Mouse (Mus musculus) urinary bladder, postnatal 4 days (tissue): ENCODE results near the gene Ier5.

Experiments
- DNase-seq, 2 experiments: peaks; one replicate each; pipeline ENCODE4 v3.0.0; 2021 to 2022; ENCODE audit warnings: low spot score in 2 of 2

The Ier5 gene

DNA sequence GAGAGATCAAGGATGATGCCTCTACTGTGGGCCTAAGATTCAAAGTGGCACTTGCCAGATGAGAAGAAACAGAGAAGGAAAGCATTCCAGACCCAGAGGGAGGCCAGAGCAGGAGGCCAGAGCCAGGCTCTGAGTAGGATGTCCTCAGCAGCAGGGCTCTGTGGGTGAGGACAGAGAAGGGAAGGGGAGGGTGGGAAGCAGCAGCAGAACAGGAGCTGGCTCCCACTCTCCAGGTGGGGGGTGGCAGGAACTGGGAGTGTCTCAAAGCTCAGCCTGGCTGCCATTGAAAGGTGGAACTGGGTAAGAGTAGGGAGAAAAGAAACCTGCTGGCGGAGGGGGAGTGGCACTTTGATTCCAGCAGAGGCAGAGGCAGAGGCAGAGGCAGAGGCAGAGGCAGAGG is 46.1 kb downstream of the Ier5 start:
- DNase-seq, result no peak

DNA sequence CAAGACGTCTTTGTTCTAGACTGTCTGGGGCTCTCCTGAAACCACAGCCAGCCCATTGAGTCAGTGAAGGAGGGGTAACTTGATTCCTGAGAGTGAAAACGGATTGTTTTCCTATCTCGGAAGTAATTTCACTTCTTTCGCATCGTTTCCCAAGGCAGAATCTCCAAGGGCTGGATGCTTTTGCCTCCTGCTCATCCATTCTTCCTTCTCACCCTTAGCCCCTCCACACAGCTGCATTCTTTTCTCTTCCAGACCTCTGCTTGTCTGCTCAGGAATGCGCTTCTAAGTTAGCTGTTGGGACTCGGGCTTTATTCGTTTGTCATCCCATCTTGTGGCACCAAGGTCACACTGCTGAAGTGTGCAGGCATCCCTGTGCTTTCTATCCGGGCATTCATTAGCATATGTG is 46.7 kb downstream of the Ier5 start:
- no peak for DNase-seq

DNA sequence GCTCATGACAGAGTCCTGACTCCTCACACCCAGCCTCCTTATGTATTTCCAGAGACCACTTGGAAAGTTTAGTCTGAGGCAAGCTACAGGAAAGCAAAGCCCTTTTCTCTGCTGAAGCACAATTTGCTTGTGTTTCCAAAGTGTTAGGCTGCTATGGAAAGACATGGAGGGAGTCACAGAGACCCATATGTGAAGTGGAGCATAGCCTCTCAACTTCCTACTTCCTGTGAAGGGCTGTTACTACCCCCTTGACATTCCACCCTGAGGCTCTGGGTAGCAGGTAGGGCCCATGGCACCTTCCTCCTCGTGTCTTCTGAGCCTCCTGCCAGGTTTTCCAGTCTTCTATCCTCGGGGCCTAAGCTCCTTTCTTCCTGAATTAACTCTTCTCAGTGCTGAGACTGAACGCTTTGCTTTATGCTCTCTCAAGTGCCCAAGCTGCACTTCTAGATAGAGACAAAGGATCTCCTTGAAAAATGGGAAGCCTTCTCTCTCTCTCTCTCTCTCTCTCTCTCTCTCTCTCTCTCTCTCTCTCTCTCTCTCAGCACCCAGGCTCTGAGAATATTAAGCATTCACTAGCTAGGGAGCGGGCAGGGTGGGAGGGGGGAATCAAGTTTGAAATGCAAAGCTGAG is 47.2 kb downstream of the Ier5 start:
- DNase-seq, result no peak

DNA sequence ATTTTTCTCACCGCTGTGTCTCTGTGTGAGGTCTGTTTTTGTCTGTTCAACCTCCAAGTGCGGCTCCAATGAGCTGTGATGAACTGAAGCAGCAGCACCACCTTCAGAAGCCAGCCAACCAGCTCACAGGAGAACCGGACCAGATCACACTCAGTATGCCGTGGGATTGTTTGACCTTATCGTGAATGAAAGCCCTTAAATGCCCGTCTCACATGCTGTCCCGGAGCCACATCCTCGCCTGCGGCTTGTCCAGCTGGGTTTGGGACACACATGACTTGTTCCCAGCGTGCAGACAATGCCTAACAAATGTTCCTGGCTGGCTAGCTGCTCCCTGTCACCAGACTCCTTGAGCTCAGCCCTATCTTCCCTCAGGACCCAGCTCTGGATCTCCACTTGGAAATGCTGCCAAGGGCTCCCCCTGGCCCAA is 47.7 kb downstream of the Ier5 start:
- DNase-seq, result no peak

DNA sequence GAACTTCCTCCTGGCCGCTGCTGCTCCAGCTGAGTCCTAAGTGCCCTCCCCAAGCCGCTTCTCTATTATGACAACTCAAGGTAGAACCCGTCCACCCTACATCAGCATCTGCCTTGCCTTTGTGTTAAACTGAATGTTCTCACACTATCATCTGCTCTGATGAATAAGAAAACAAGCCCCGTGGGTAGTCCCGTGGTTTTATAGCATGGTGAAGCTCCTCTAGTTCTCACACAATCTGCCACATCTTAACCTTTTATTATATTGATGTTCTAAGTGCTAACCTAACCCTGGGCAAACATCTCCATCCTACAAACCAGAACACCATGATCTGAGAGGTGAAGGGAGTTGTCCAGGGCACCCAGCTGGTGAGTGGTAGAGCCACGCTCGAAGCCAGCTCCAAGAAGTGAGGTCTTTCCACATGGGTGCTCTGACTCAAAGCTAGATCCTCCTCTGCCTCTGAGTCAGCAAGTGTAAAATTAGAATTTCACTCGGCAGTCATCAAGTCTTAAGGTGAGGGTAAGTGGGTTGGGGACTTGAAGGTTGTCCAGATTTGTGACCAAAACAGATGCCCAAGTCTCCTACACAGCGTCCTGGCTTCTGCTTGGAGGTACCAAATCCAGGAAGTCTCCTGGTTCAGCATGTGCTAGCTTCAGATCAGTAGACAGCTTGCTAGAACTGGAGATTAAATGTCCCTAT is 48.4 kb downstream of the Ier5 start:
- no peak for DNase-seq

DNA sequence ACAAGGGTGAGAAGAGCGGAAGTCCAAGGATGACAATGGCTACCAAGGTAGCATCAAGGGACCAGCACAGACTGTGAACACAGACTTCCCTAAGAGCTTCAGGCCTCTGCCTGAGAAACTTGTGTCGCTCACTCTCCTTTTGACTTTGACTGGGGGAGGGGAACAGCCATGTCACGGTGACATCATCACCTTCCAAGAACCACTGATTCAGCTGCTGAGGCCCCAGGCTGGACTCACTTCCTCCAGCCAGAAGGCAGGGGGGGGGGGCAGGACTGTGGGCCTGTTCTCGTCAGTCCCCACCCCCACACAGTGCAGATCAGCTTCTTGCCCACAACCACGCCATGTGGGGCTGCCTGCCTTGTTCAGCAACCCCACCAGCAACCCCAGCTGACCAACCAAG is 49.3 kb downstream of the Ier5 start:
- DNase-seq, result no peak

DNA sequence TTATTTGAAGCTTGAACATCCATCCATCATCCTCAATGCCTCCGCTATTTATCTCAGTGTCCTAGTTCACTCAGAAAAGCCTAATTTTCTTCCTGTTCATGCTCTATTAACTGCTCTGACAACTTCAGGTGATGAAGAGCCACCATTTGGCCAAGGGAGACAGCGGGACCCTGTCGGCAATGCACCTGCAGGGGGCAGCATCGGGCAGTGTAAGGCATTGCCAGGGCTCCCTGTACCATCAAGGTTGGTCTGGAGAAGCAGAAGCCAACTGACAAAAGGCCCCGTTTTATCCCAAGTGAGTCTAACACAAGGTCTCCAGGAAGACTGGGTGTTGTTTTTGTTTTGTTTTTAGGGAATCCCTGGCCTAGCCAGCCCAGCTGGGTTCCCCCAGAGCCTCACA is 50.5 kb downstream of the Ier5 start:
- peak; percentile 83 to 95 for DNase-seq
